17 mouse cellular contexts compared by ENCODE assay signal in genomic region chr15:98048918-98049700, GRCm38 (mm10). TPM values are rescaled to one million over a fixed set of nuclear protein-coding genes. Genes with fewer than 3 reads are reported as not detected.
"Had no signal": no experiment of that assay in that cellular context is flagged by ENCODE, and none has a peak within 500 bp of the region (broad histone marks: within the 10 kb centered on the region; RNA-seq: fewer than 3 reads in every experiment).

No protein-coding gene starts in this region.

- DNase-seq: kidney, adult 2 months; kidney, postnatal 14 days; liver; liver, embryonic 13.5 days; liver, postnatal 0 days; lung, postnatal 14 days; right cerebral cortex, postnatal 4 days; spleen, adult 18-20 months; thymus, postnatal 36 days had no signal

- H3K4me2 ChIP-seq: kidney, embryonic 15.5 days; liver, embryonic 13.5 days; lung, embryonic 15.5 days; midbrain, embryonic 13.5 days; neural tube, embryonic 12.5 days; stomach, embryonic 15.5 days had no signal

- H3K9ac ChIP-seq: kidney, embryonic 15.5 days; liver, embryonic 13.5 days; liver, postnatal 0 days; lung, embryonic 15.5 days; midbrain, embryonic 13.5 days; neural tube, embryonic 12.5 days; stomach, embryonic 15.5 days had no signal

- H3K27ac ChIP-seq: kidney, embryonic 15.5 days; liver, embryonic 13.5 days; lung, embryonic 15.5 days; midbrain, embryonic 13.5 days; neural tube, embryonic 12.5 days; stomach, embryonic 15.5 days had no signal

- H3K4me3 ChIP-seq: kidney, embryonic 15.5 days; liver, embryonic 13.5 days; lung, embryonic 15.5 days; midbrain, embryonic 13.5 days; neural tube, embryonic 12.5 days; stomach, embryonic 15.5 days had no signal

- H3K27me3 ChIP-seq: kidney, embryonic 15.5 days; liver, embryonic 13.5 days; lung, embryonic 15.5 days; midbrain, embryonic 13.5 days; neural tube, embryonic 12.5 days; stomach, embryonic 15.5 days had no signal

- H3K9me3 ChIP-seq: kidney, embryonic 15.5 days; liver, embryonic 13.5 days; lung, embryonic 15.5 days; midbrain, embryonic 13.5 days; neural tube, embryonic 12.5 days; stomach, embryonic 15.5 days had no signal

- ATAC-seq: liver, postnatal 0 days; midbrain, embryonic 13.5 days had no signal

- H3K4me1 ChIP-seq: liver, embryonic 13.5 days; lung, embryonic 15.5 days; midbrain, embryonic 13.5 days; neural tube, embryonic 12.5 days; stomach, embryonic 15.5 days had no signal

RNA-seq across cellular contexts. Expression of gene Col2a1, which starts 44.6 kb away (rescaled TPM):
- total RNA-seq: megakaryocyte-erythroid progenitor cell, adult 5-6 weeks; neutrophil, adult 5-6 weeks had no signal
- polyA plus RNA-seq: kidney, adult 2 months; large intestine, adult 2 months had no signal
